Mouse (Mus musculus): ENCODE results near the gene Atl3.
"Not testable (repeated sequence)": the region's sequence is repeated elsewhere in the genome, so short reads cannot be mapped to it uniquely, and the experiment has no call there.

Atl3 gene

DNA sequence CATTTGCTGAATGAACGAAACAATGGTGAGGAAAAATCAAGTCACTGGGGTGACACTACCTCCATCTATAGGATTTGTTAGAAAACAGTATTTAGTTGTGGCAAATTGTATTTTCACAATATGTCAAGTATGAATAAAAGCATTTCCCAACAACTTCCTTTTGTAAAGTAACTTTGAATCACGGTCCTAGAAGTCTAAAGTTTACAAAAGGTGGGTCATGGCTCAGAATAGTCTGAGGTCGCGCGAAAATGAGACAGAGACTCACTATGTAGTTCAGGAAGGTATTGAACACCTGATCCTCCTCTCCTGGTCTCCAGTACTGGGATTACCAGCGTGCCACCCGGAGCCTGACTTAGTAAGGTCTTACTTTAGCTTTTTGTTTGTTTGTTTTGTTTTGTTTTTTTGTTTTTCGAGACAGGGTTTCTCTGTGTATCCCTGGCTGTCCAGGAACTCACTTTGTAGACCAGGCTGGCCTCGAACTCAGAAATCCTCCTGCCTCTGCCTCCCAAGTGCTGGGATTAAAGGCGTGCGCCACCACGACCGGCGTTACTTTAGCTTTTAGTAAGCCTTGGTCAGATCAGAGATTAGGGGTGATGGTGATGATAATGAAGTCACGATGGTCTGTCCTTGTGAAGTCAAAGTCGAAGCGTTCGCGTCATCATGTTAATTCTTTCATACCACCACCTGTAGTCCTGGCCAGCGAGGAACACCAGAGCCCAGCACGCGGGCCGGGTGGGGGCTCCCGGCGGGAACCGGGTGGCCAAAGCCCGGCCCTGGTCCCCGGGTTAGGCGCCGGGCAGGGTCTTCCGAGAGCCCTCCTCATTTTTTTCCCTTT, at the start of gene Atl3:
TSS of gene Atl3 (plus strand) at position 689 of the 835 bp plus-strand sequence.
- no peak for DNase-seq

DNA sequence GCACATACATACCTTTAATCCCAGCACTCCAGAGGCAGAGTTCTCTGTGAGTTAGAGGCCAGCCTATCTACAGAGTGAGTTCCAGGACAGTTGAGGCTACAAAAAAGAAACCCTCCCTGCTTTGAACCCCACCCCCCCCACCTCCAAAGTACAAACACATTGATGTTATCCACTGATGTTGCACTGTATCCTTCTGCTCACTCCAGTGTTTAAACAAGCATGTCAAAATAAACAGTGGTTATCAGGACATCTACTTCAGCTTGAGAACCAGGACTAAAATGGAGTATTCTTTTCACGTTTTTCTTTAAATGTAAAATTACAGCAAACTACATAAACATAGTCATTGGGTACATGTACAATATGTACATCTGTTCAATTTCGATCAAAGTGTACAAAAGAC, 48.7 kb upstream of the Atl3 start:
- no peak for DNase-seq

DNA sequence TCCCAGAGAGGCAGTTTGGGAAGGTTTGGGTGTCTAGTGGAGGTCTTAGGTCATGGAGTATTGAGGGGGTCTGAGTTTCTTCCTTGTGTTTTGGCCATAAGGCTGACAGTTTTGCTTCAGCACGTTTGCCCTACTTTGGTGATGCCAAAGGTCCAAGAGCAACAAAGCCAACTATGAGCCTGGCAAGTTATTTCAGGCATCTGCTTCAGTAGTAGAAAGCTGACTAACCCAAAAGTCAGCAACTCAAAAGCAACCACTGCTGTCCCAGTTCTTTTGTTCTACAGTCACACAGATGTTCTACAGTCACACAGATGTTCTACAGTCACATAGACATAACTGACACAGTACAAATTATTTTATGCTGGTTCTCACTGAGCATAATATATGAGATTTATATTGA, 48.2 kb upstream of the Atl3 start:
- no peak for DNase-seq

DNA sequence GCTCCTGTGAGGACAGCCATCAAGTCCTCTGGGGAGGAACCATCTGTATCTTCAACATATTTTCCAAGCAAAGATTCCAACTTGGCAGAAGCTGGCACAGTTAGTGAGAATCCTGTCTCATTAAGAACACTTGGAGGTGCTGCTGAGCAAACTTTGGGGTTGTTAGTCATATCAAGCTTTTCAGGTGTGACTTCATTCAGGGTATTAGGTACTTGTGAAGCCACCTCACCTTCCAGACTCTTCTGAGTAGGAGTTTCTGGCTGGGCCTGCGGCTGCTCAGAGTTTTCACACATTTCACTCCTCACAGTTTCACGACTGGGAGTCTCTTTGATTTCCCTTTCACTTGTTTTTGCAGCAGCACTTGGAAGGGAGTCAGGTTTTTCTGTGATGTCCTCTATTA, 37.0 kb upstream of the Atl3 start:
- DNase-seq: peak; percentile 11

DNA sequence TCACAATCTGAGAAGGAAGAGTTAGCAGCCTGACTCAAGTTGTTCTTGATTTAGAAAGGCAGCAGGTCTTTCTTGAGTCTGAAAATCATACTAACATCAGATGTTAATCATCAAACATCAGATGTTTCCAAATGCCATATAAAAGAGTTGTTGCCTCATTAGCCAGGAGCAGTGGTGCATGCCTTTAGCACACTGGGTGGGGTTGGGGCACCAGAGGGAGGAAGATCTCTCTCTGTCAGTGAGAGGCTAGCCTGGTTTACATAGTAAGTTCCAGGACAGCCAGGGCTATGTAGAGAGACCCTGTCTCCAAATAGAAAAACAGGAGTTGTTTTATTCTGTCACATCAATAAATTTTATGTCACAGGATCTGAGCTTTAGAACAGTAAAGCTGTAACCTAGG, 34.9 kb upstream of the Atl3 start:
- no peak for DNase-seq

DNA sequence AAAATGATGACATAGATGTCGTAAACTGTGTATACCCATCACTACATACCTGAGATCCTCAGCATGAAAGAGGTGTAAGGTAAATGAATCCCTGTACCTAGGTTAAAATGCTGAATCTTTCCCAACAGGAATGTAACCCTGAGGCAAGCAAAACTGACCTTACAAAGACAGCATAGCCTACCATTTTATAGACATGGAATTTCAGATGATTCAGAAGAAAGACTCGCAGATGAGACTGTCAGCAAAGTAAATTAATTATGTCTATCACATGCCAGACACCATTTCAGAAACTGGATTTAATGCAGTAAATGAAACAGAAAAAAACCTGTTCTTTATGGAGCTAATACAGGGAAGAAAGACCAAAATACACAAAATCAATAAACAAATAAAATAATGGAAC, 34.5 kb upstream of the Atl3 start:
- no peak for DNase-seq

DNA sequence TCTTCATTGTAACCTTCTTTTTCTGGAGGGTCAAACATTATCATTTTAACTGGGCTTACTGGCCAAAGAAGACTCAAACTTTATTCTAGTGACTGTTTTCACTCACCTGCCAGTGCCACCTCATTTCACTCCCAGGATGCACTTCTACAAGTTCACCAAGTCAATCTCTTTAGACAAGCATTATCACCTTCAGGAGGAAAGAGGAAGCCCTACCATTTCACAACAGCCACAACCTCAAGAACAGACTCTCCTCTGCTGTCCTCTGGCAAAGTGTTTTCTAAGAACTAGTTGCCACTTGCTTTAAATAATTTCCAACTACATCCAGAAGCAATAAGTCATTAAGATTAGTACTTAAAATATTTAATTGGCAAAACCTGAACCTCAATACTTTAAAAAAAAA, 25.9 kb upstream of the Atl3 start:
- no peak for DNase-seq

DNA sequence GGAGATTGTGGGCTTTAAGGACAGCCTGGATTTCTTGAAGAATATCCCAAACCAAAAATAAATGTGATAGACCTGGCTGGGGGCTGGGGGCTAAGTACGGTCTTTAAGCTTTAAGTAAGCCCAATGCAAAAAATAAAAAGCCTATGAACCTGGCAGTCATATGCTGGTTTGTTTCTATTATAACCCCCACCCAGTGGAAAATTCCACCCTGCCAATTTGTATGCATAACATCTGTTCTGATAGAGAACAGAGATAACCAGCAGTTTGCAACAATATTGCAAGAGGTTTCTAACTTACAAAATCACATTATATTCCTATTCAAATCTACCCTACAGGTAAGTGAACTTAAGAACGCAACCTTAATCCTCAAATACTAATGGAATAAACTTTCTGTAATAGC, 23.2 kb upstream of the Atl3 start:
- DNase-seq: no peak

DNA sequence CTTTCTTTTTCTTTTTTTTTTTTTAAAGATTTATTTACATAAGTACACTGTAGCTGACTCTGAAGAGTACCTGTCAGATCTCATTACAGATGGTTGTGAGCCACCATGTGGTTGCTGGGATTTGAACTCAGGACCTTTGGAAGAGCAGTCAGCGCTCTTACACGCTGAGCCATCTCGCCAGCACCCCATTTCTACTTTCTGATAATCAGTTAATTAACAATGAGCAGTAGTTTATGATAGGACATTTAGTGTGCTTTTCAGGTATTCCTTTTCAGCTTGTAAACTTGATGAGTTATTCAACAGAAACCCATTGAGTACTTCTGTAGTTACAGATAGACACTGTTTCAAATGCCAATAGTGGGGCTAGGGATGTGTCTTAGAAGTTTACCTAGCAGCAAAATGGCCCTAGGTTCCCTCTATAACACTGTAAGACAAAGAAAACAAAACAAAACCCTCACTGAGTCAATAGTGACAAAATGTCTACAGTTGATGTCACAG, 14.0 kb upstream of the Atl3 start:
- DNase-seq: no peak

DNA sequence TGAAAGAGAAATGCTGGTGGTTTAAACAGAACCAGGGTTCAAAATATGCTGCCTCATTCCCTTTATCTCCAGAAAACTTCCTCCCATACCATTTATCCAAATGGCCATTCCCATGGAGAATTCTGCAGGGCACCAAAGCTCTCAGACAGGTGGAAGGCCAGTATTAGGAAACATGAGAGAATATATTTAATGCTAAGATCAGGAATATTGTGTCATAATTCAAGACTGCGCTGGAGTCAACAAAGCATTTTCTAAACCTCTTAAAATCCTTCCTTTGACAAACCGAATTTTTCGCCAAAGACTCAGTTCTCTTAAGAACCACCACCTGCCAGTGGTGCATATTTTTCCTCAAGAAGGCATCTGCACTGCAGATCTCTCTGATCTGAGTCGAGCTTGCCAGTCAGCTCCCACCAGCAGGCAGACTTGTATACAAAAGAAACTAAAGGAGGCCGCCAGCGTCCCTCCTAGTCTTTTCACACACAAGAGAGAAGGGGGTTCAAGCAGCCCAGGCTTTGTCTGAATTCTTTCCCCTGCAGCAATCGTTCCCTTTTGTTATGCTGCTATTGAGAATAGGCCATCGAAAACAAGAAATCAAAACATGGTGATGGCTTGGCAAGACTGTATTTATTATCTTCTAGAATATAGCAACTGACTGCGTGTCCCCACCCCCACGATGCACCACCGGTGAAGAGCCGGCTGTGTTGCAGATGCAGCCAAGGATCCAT, 12.1 kb upstream of the Atl3 start:
- DNase-seq: peak; percentile 49

DNA sequence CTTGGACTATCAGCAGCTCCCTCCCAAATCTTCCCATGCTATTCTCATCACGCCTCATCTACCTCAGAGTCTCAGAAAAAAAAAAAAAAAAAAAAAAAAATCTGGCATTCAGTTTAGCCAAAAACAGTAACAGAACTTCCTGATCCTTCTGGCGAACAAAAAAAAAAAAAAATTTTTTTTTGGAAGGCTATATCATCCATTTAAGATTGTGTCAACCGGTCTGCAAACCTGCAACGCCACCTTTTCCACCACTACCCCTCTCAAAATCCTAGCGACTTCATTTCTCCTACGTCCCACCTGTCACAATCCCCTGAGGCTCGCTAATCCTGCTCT, 11.6 kb upstream of the Atl3 start:
- no peak for DNase-seq

DNA sequence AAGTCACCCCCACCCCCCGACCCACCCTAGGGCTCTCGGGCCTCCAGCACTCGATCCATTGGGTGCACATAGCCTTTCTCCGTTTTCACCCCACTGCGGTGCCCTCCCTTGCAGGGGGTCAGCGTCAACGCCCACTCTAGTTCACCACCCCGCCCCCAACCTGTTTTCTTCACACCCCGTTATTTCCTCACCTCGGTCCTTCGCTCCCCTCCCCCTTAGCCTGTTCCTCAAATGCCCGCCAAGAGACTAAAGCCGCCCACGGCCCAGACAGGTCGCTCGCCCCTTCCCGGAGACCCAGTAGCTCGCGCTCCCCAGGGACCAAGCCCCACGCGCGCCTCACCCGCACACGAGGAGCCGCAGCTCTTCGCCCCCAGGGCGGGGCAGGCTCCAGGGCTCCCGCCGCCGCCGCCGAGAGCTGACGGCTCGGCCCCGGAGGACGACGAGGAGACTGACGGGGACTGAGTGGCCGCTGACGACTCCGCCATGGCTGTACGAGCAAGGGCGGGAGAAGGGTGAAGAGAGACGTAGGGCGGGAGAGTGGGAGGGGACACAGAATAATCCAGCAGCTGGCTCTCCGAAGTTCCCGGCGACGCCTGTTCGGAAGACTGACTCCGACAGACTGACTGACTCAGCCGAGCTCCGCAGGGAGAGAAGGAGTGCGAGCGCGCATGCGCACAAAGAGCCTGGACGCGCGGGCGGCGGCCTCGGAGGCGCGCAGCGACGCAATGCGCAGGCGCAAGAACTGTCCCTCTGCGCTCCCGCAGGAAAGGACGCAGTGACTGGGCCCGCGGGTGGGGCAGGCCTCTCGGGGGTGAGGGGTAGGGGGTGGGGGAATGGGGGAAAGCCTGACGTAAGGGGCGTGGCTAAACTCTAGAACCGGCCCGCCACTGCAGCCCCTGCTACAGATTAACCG, 11.0 kb upstream of the Atl3 start, which contains the start of gene Rtn3:
TSS of gene Rtn3 (minus strand) at position 683 of the 913 bp plus-strand sequence.
- peak; percentile 97 for DNase-seq

DNA sequence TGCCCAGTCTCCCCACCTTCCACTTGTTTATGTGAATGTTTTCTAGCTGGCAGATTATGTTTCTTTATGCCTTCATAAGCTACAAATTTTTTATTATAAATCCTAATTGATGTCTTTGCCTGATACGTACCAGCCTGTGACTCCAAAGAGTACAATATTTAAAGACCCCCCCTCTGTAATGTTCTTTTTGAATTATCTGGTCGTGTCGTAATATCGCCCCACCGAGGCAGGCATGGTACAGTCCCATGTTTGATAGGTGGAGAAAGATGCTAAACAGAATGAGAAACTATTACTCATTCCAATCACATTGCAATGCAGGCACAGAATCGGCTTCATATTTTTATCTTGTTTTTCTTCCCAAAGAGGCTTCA, 10.3 kb upstream of the Atl3 start:
- DNase-seq: no peak

DNA sequence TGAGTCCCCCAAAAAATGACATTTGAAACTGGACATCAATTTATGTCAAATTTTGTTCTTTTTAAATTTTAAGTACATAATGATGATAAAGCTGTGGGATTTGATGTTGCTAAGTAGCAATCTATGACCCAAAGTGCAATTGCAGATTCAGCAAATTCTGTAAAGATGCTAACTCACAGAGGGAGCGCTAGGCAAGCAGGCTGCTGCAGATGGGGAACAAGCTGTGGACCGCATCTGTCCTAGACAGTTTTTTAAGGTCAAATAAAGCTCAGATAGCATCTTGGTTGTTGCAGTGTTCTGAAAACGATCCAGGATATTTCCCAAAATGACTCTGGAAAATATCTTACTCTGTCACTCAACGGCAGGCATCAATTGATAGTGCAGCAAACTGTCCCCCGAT, 9.8 kb upstream of the Atl3 start:
- DNase-seq: peak; percentile 14

DNA sequence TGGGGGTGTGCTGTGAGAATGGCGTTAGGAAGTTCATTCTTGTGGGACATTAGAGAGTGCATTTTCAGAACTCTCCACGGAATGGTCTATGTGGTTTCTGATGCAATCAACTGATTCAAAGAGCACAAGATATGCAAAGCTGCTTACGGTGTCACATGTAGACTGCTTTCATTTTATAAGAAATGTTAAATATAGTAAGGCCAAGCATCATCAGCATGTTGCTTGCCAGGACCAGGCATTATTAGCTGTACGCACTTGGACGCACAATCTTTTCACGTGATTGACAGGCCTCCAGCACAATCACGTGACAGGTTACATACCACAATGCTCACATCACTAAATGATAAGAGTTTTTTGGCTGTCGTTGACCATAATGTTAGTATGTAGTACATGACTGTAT, 6.2 kb upstream of the Atl3 start:
- no peak for DNase-seq

DNA sequence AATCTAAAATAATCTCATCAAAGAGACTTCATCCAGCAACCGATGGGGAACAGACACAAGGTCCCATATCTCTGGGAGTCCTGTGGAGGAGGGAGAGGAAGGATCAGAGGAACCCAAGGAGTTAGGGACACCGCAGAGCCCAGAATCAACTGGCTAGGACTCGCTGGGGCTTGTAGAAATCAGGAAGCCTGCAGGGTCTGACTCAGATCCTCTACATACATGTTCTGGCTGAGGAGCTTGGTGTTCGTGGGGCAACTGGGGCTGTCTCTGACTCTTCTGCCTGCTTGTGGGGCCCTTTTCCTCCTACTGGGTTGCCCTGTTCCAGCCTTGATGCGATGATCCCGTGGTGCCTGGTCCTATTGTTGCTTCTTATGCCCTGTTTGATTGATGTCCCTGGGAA, 1.9 kb upstream of the Atl3 start:
- DNase-seq: no peak

DNA sequence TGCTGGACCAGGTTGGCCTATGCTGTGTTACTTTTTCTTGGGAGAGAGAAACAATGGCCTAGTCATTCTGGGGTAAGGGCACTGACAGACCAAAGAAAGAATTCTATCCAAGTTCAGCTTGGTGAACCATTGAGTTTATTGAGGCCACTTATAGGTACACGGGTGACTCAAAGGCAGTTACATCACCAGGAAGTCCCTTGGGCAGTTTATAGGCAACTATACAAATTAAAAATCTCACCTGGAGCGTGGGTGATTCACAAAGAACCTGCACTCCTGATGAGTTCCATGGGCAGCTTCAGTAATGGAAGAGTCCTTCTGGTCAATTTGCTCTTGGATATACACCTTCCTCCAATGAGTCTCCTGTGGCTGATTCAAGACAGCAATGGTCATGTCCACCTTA, 1.2 kb upstream of the Atl3 start:
- no peak for DNase-seq

DNA sequence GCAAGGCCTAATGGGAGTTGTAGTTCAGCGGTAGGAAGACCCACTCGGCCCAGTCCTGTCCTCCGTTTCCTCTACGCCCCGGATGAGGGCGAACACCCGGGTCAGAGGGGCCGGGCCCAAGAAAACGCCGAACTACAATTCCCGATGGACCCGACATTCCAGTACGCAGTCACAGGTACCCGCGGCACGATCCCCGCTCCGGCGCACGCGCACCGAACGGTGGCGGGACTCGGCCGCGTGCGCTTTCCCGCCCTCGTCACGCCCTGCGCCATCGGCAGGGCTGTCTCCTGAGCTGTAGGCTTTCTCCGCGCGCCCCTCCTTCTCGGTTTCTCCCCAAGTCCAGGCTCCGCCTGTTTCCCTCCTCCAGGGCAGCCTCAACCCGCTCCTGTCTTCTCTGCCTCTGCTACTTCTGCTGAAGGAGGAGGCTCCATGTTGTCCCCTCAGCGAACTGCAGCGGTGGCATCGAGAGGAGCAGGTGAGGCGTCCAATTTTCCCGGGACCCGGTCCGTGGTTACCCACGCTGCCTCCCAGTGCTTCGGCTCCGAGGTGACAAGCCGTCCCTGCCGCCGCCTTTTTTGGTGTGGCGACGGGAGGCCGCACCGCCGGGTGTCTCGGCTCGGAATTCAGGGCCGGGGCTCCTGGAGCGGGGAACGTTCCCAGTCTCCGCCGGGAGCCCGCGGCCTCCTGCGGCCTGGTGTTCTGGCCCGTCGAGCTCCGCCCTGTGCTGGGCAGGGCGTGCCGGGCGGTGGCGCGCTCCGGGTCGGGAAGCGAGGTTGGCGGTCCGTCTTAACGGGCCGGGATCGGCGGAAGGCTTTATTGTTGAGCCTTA, 561 bp downstream of the Atl3 start:
- peak; percentile 98 for DNase-seq

DNA sequence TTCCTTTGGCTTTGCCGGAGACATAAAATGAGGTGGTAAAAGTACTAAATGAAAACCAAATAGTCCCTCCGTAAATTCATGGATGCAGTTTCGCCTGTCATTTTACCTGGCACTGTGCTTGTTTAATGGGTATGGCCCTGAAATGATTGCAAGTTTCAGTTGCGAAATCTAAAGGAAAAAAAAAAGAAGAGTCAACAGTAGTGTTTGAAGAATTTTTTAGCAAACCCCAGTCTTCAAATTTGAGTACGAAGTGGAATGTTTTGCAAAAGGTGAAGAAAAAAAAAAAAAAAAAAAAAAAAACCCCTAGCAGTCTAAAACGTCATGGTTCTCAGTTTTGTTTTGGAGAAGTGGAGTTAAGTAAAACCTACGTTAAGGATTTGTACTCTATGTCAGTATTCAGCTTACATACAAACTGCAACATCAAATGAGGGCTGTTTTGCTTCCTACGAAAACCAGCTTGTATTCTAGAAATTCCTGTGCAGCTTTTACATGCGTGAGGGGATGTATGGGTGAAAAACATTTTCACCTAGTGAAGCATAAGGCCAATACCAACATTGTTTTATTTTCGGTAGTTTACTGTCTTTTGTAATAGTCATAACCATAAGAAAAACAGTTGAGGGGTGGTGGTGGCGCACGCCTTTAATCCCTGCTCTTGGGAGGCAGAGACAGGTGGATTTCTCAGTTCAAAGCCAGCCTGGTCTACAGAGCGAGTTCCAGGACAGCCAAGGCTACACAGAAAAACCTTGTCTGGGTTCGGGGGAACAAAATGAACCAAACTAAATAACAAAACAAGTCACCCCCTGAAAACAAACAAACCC, 1.6 kb downstream of the Atl3 start:
- no peak for DNase-seq

DNA sequence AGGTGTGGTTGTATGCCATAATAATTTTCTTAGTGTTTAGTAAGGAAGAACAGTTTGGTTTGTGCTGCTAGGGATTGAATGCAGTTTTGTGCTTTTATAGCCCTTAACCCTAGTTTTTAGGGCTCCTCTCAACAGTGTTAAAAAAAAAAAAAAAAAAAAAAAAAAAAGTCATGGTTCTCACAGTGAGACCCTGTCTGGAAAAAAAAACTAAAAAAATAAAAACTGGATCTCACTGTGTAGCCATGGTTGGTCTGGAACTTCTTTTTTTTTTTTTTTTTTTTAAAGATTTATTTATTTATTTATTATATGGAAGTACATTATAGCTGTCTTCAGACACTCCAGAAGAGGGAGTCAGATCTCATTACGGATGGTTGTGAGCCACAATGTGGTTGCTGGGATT, 2.2 kb downstream of the Atl3 start:
- not testable (repeated sequence) for DNase-seq

DNA sequence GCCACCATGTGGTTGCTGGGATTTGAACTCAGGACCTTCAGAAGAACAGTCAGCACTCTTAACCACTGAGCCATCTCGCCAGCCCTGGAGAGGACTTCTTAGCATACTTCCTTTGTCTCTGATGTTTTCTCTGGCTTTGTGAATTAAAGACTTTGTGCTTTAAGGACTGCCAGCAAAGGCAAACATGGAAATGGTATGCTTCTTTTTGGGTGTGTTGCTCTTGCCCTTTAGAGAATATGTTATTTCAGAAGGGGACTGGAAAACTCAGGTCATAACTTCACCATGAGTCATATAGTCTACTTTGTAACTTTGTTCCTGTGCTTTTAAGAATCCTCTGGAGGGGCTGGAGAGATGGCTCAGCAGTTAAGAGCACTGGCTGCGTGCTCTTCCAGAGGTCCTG, 5.0 kb downstream of the Atl3 start:
- DNase-seq: no peak

DNA sequence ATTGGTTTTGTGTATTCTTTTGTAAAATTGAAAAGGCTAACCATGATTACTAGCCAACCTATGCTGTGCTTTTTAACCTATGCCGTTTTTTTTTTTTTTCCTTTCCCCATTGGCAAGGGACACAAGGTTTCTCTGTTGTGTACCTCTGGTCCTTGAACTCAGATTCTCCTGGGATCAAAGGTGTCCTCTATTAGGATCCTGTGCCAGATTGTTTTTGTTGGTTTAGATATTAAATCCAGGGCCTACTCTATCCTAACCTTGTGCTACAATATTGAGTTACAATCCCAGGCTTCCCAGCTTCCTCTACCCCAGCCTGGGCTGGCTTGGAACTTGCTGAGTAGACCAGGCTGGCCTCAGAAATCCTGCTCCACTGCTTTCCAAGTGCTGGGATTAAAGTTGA, 6.9 kb downstream of the Atl3 start:
- no peak for DNase-seq

Data from right cerebral cortex, postnatal 25 days (tissue).